Mouse (Mus musculus) cerebellum, adult 2 months (tissue): ENCODE measurements around the gene Tnni3.

Experiments used
- CTCF ChIP-seq: fragments of 200-500 bp; IDR thresholded peaks from 2 replicates; pipeline ENCODE4 v1.5.1; 2011; ENCODE audit warnings: low read depth, mild to moderate bottlenecking, control low read depth, low read length, moderate library complexity, borderline replicate concordance; ENCODE audit not compliant: insufficient read depth
- POLR2A ChIP-seq: fragments of 200-500 bp; IDR thresholded peaks from 2 replicates; pipeline ENCODE4 v1.6.1; 2011; ENCODE audit warnings: low read length, control low read depth, borderline replicate concordance; ENCODE audit not compliant: insufficient read depth

DNA sequence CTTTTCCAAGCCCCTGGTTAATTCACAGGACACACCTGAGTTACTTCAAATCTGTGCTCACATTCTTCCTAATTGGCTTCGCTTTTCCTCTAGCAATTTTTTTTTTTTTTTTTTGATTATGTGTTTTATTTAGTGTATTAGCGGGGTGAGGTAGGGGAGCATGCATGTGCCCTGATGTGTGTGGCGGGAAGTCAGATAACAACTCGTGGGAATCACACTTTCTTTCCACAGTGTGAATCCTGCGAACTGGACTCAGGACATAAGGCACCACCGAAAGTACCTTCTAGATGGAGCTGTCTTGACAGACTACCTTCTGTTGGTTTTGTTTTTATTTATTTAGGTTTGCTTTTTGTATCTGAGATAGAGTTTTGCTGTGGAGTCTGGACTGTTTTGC is 33.1 kb upstream of the Tnni3 start:
- TF ChIP-seq CTCF (no peak), POLR2A (no peak)
